Mouse (Mus musculus) hindbrain, embryonic 11.5 days (tissue): Measurements from ENCODE around the gene Myh9. TPM values are rescaled to one million over a fixed set of nuclear protein-coding genes. Genes with fewer than 3 reads are reported as not detected.
"Not testable (repeated sequence)": the region's sequence is repeated elsewhere in the genome, so short reads cannot be mapped to it uniquely, and the experiment has no call there.

Experiments
- ATAC-seq: fragments of 200-750 bp; cut with Nextera tagmentation; 2 replicates; pipeline ENCODE4 v1.8.0; 2017; ENCODE audit warnings: mild to moderate bottlenecking, moderate TSS enrichment, moderate library complexity; ENCODE audit not compliant: low FRiP score
- DNase-seq: peaks from one replicate; pipeline ENCODE4 v3.0.0-alpha.2; 2015; ENCODE audit warnings: low spot score
- H3K27ac ChIP-seq: fragments of 300-500 bp; sonication (generic); 2 replicates; pipeline ENCODE4 v1.5.1; 2014; ENCODE audit warnings: mild to moderate bottlenecking, low read depth, low read length
- H3K27me3 ChIP-seq: fragments of 300-500 bp; sonication (generic); 2 replicates; pipeline ENCODE4 v1.6.1; 2014; ENCODE audit warnings: mild to moderate bottlenecking, low read length, moderate library complexity, mixed read lengths; ENCODE audit not compliant: control insufficient read depth, insufficient read depth
- H3K36me3 ChIP-seq: fragments of 300-500 bp; sonication (generic); 2 replicates; pipeline ENCODE4 v1.6.1; 2014; ENCODE audit warnings: mild to moderate bottlenecking, low read length, moderate library complexity, mixed read lengths; ENCODE audit not compliant: control insufficient read depth, insufficient read depth
- H3K4me1 ChIP-seq: fragments of 300-500 bp; sonication (generic); replicated peaks from 2 replicates; pipeline ENCODE4 v1.6.1; 2014; ENCODE audit warnings: low read length, mixed read lengths; ENCODE audit not compliant: control insufficient read depth, insufficient read depth
- H3K4me2 ChIP-seq: fragments of 300-500 bp; sonication (generic); replicated peaks from 2 replicates; pipeline ENCODE4 v1.6.1; 2014; ENCODE audit warnings: mild to moderate bottlenecking, low read depth, low read length
- H3K4me3 ChIP-seq: fragments of 300-500 bp; sonication (generic); 2 replicates; pipeline ENCODE4 v1.5.1; 2014; ENCODE audit warnings: low read depth, low read length
- H3K9ac ChIP-seq: fragments of 300-500 bp; sonication (generic); 2 replicates; pipeline ENCODE4 v1.6.1; 2014; ENCODE audit warnings: low read depth, low read length
- H3K9me3 ChIP-seq: fragments of 300-500 bp; sonication (generic); 2 replicates; pipeline ENCODE4 v1.6.1; 2016; ENCODE audit warnings: low read length; ENCODE audit not compliant: control insufficient read depth
- WGBS: fragments of 180-500 bp; shearing (Covaris S2); extraction: QIAGEN DNeasy Blood & Tissue Kit; methylation state at CpG from one replicate; pipeline ENCODE4 v1.1.7; 2014; 5-methylcytosine and 5-hydroxymethylcytosine counted together
- polyA plus RNA-seq: library from polyadenylated mRNA; unstranded; fragments of >200 nt; fragmentation: Nextera tagmentation; extraction: Ambion mirVana; gene quantifications from 2 replicates; pipeline ENCODE4 v1.2.1, GENCODE M21; 2014

The Myh9 gene
- polyA plus RNA-seq, 1 experiment from 2014 or later: 29.8 TPM

DNA sequence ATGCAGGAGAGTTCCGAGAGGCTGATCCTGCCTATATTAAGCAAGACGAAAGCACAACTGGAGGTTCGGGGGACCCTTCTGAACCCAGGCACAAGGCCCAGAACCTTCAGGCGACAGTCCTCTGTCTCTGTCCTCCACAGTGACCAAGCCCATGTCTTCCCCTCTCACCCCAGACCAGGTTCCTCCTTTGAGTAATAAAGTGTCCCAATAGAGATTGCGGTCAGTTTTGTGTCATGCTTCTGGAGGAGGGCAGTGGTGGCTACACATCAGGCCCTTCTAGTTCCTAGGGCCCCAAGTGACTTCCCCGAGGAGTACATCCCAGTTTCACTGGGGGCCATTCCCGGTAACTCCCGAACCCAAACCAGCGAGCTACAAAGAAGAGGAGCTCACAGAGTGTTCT is 32.8 kb upstream of the Myh9 start:
- H3K9ac ChIP-seq: no peak overlapping the region
- H3K9me3 ChIP-seq: no peaks in the 10 kb centered on the region
- no peaks in the 10 kb centered on the region for H3K27me3 ChIP-seq
- no peaks in the 10 kb centered on the region for H3K36me3 ChIP-seq
- 89% methylated on average over 9 of the region's 9 CpGs for WGBS
- DNase-seq (no peak), ATAC-seq (no peak)
- H3K4me3 ChIP-seq: no peak overlapping the region
- no peaks in the 10 kb centered on the region for H3K4me1 ChIP-seq
- no peak overlapping the region for H3K27ac ChIP-seq
- no peak overlapping the region for H3K4me2 ChIP-seq

DNA sequence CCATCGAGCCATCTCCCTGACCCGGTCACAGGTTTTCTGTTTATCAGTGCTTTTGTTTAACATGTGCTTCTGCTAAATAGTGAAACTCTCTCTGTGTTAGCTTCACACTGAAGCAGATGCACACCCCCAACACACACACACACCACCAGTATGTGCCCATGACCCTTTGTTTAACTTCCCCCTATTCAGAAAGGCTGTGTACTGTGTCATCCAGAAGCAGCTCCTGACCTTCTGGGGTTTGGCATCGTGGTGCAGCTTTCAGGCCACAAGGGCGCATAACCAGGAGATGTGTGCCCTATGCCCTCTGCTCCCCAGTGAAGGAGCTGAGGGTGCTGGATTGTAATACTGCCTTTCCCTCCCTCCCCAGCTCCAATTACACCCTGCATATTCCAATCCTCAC is 32.3 kb upstream of the Myh9 start:
- Histone ChIP-seq H3K4me3 (no peak overlapping the region), H3K27me3 (no peaks in the 10 kb centered on the region)
- WGBS: 70% methylated on average over 4 of the region's 4 CpGs

GRCm38 (mm10) chr15:77873564-77873963 is 31.6 kb upstream of the Myh9 start:
- 82% methylated on average over 2 of the region's 2 CpGs for WGBS

More for the DNA sequence above, 32.3 kb upstream of the Myh9 start:
- no peak overlapping the region for H3K9ac ChIP-seq
- DNase-seq (no peak), ATAC-seq (no peak)
- H3K4me1 ChIP-seq: no peaks in the 10 kb centered on the region
- no peaks in the 10 kb centered on the region for H3K9me3 ChIP-seq
- no peak overlapping the region for H3K27ac ChIP-seq
- no peak overlapping the region for H3K4me2 ChIP-seq
- no peaks in the 10 kb centered on the region for H3K36me3 ChIP-seq

DNA sequence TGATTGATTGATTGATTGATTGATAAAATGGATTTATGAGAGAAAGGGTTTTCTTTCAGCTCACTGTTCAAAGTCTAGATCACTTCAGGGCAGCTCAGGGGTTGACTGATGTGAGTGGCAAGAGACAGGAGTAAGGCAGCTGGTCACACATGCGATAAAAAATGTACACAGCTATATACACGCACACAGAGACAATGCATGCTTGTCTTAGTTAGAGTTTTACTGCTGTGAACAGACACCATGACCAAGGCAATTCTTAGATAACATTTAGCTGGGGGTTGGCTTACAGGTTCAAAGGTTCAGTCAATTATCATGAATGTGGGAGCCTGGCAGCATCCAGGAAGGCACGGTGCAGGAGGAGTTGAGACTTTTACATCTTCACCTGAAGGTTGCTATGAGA is 31.0 kb upstream of the Myh9 start:
- H3K9me3 ChIP-seq: no peaks in the 10 kb centered on the region
- no peak overlapping the region for H3K4me3 ChIP-seq
- 91% methylated on average over 3 of the region's 3 CpGs for WGBS
- no peak overlapping the region for H3K27ac ChIP-seq
- ATAC-seq (no peak), DNase-seq (no peak)
- H3K36me3 ChIP-seq: no peaks in the 10 kb centered on the region
- H3K9ac ChIP-seq: no peak overlapping the region
- H3K27me3 ChIP-seq: no peaks in the 10 kb centered on the region
- no peaks in the 10 kb centered on the region for H3K4me1 ChIP-seq
- no peak overlapping the region for H3K4me2 ChIP-seq

More at GRCm38 (mm10) chr15:77873564-77873963, 31.6 kb upstream of the Myh9 start:
- DNase-seq (no peak), ATAC-seq (no peak)
- Histone ChIP-seq H3K27ac (no peak overlapping the region), H3K4me2 (no peak overlapping the region), H3K27me3 (no peaks in the 10 kb centered on the region), H3K36me3 (no peaks in the 10 kb centered on the region), H3K4me3 (no peak overlapping the region), H3K9me3 (no peaks in the 10 kb centered on the region), H3K4me1 (no peaks in the 10 kb centered on the region), H3K9ac (no peak overlapping the region)

- H3K9ac ChIP-seq: no peak overlapping the region
- H3K27ac ChIP-seq: no peak overlapping the region
- no peak overlapping the region for H3K4me2 ChIP-seq
- no peak overlapping the region for H3K4me3 ChIP-seq
- DNase-seq (no peak), ATAC-seq (no peak)
- no peaks in the 10 kb centered on the region for H3K27me3 ChIP-seq
- no peaks in the 10 kb centered on the region for H3K36me3 ChIP-seq
- 94% methylated on average over 5 of the region's 5 CpGs for WGBS
- H3K4me1 ChIP-seq: 0 out of 2 replicates have a peak, but pooled peaks cover 2% of the 10 kb centered on the region
- H3K9me3 ChIP-seq: no peaks in the 10 kb centered on the region
Measured at GRCm38 (mm10) chr15:77868340-77868739, 26.4 kb upstream of the Myh9 start.

DNA sequence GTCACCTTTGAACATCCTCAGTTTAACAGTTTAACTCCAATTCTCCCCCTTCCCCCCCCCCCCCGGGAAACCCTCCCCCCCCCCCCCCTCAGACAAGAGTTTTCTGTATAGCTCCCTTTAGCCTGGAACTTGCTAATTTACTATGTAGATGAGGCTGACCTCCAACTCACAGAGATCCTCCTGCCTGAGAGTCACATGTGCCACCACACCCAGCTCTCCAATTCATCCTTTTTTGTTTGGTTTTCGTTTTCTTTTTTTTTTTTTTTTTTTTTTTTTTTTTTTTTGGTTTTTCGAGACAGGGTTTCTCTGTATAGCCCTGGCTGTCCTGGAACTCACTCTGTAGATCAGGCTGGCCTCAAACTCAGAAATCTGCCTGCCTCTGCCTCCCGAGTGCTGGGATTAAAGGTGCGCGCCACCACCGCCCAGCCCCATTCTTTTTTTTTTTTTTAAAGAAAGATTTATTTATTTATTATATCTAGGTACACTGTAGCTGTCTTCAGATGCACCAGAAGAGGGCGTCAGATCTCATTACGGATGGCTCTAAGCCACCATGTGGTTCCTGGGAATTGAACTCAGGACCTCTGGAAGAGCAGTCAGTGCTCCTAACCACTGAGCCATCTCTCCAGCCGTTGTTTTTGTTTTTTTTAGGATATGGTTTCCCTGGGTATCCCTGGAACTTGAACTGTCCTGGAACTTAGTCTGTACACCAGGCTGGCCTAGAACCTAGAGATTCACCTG is 25.4 kb upstream of the Myh9 start:
- H3K4me2 ChIP-seq, H3K27ac ChIP-seq, H3K27me3 ChIP-seq, H3K36me3 ChIP-seq, H3K4me1 ChIP-seq, H3K4me3 ChIP-seq, H3K9ac ChIP-seq, DNase-seq, H3K9me3 ChIP-seq, ATAC-seq: not testable (repeated sequence)
- 89% methylated on average over 7 of the region's 10 CpGs for WGBS

DNA sequence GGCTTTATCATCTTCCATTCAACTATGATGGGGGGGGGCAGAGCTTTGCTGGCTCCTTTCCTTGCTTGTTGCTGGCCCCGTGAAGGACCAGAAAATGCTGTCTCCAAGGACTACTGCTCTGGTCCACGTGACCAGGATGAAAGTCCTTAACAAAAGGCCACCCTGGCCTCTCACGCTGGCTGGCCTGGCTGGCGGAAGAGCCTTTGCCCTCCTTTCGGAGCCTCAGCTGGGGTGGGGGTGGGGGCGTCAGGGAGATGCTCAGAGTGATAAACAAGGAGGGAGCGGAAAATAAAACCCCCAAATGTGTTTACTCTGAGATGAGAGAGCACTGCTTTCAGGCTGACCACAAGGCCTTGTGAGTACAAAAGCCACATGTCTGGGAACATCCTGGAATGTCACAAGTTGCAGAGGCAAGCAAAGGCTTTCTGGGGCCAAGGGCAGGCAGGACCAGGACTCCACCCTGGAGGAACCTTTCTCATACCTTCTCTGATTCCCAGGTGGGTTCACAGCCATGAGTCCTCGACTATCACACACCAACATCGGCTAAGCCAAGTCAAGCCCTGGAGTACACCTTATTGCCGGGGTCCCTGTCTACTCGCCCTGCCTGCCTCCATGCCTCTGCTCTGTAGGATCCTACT is 24.7 kb upstream of the Myh9 start:
- Histone ChIP-seq H3K9ac (no peak overlapping the region), H3K9me3 (no peaks in the 10 kb centered on the region), H3K27ac (no peak overlapping the region), H3K27me3 (no peaks in the 10 kb centered on the region), H3K4me3 (no peak overlapping the region), H3K4me2 (no peak overlapping the region), H3K36me3 (no peaks in the 10 kb centered on the region), H3K4me1 (0 out of 2 replicates have a peak, but pooled peaks cover 2% of the 10 kb centered on the region)
- DNase-seq (no peak), ATAC-seq (no peak)
- 44% methylated on average over 11 of the region's 11 CpGs for WGBS

GRCm38 (mm10) chr15:77864063-77864758 is 22.2 kb upstream of the Myh9 start:
- H3K4me1 ChIP-seq: 0 out of 2 replicates have a peak, but pooled peaks cover 2% of the 10 kb centered on the region
- no peaks in the 10 kb centered on the region for H3K9me3 ChIP-seq
- DNase-seq (no peak), ATAC-seq (no peak)
- H3K36me3 ChIP-seq: no peaks in the 10 kb centered on the region
- H3K4me3 ChIP-seq: no peak overlapping the region
- no peak overlapping the region for H3K4me2 ChIP-seq
- no peak overlapping the region for H3K27ac ChIP-seq
- no peaks in the 10 kb centered on the region for H3K27me3 ChIP-seq
- H3K9ac ChIP-seq: no peak overlapping the region
- WGBS: 79% methylated on average over 9 of the region's 9 CpGs
